Mouse (Mus musculus) ES-E14 (cell line): Measurements from ENCODE around the gene F12. TPM values are rescaled to one million over a fixed set of nuclear protein-coding genes. Genes with fewer than 3 reads are reported as not detected.

ENCODE experiments used
- DNase-seq: peaks from one replicate; pipeline ENCODE4 v3.0.0-alpha.2; 2013; ENCODE audit warnings: low read depth, low spot score
- H3K27ac ChIP-seq: 2 replicates; pipeline ENCODE4 v1.5.1; 2012; ENCODE audit warnings: low read depth, mild to moderate bottlenecking, low read length, moderate library complexity, mixed read lengths; ENCODE audit not compliant: poor library complexity, insufficient read depth, severe bottlenecking
- H3K36me3 ChIP-seq: 2 replicates; pipeline ENCODE4 v1.6.1; 2012; ENCODE audit warnings: mild to moderate bottlenecking, low read length, moderate library complexity, mixed read lengths; ENCODE audit not compliant: control insufficient read depth, poor library complexity, insufficient read depth, severe bottlenecking
- H3K4me1 ChIP-seq, 2 experiments: fragments of 150-350 bp in 1 of 2; sonication (generic) in 1 of 2; 2 replicates each; pipeline ENCODE4 v1.6.1; 2012; ENCODE audit warnings: low read length in 2 of 2, mild to moderate bottlenecking in 1 of 2, mixed read lengths in 1 of 2; ENCODE audit not compliant: control insufficient read depth in 2 of 2, insufficient read depth in 2 of 2, poor library complexity in 1 of 2
- H3K4me3 ChIP-seq, 2 experiments: fragments of 150-350 bp in 1 of 2; sonication (generic) in 1 of 2; 2 replicates each; pipeline ENCODE4 v1.5.1; 2012; ENCODE audit warnings: low read length in 2 of 2, low read depth in 1 of 2, mild to moderate bottlenecking in 1 of 2, mixed read lengths in 1 of 2; ENCODE audit not compliant: insufficient read depth in 1 of 2, poor library complexity in 1 of 2, severe bottlenecking in 1 of 2
- H3K9ac ChIP-seq: 2 replicates; pipeline ENCODE4 v1.6.1; 2012; ENCODE audit warnings: low read depth, mild to moderate bottlenecking, low read length, mixed read lengths; ENCODE audit not compliant: poor library complexity, insufficient read depth, severe bottlenecking
- H3K9me3 ChIP-seq: fragments of 150-350 bp; sonication (generic); 2 replicates; pipeline ENCODE4 v1.6.1; 2012; ENCODE audit warnings: low read depth, mild to moderate bottlenecking, low read length; ENCODE audit not compliant: control insufficient read depth, insufficient read depth
- CHD2 ChIP-seq: IDR thresholded peaks from 2 replicates; pipeline ENCODE4 v1.6.1; 2014; ENCODE audit warnings: mild to moderate bottlenecking, low read depth, low read length, inconsistent platforms
- HCFC1 ChIP-seq: IDR thresholded peaks from 2 replicates; pipeline ENCODE4 v1.6.1; 2012; ENCODE audit warnings: low read length, inconsistent platforms, borderline replicate concordance; ENCODE audit not compliant: insufficient read depth
- MAFK ChIP-seq: IDR thresholded peaks from 2 replicates; pipeline ENCODE4 v1.6.1; 2014; ENCODE audit warnings: mild to moderate bottlenecking, low read depth, low read length, inconsistent platforms; ENCODE audit not compliant: insufficient read depth
- ZC3H11A ChIP-seq: IDR thresholded peaks from 2 replicates; pipeline ENCODE4 v1.6.1; 2012; ENCODE audit warnings: low read depth, mild to moderate bottlenecking, inconsistent platforms, low read length, borderline replicate concordance
- ZNF384 ChIP-seq: IDR thresholded peaks from 2 replicates; pipeline ENCODE4 v1.6.1; 2012; ENCODE audit warnings: low read depth, low read length, inconsistent platforms
- in situ Hi-C, 2 experiments: fragments of 600-800 bp; cut with MboI; formaldehyde crosslinking; loops; one replicate each; pipeline ENCODE4 v1.15.1; 2025; ENCODE audit warnings: low sequenced_read_pairs in 2 of 2, inconsistent platforms in 1 of 2; ENCODE audit not compliant: unreplicated experiment in 2 of 2
- total RNA-seq: library from RNA; depleted of rRNA; stranded (reverse); fragments of 300-350 nt; gene quantifications from 2 replicates; pipeline ENCODE4 v1.2.3, GENCODE M21; 2012

F12 gene
- total RNA-seq, 1 experiment: not detected

DNA sequence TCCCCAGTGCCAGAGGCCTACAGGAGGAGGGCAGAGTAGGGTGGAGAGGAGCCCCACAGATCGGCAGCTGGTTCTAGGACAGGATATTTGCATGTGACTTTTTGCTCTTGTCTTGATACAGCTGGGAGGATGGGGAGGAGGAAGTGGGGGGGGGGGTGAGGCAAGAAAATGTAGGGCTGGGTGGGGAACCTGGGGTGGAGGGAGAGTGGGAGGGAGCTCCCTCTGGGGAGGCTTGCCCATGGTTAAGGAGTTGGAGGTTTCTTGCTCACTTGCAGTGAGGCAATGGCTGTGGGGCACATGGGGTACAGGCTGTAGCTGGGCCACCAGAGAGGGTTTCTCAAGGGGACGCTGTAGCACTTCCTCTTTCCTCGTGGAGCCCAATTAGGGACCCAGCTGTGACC is 20.9 kb upstream of the F12 start:
- H3K4me1 ChIP-seq: peaks cover 10 to 49% of the 10 kb centered on the region in 2 experiments
- no peak overlapping the region for H3K27ac ChIP-seq
- H3K9ac ChIP-seq: no peak overlapping the region; the same call in 1 of the 2 replicates
- H3K36me3 ChIP-seq: peaks cover 34% of the 10 kb centered on the region
- H3K4me3 ChIP-seq: peak overlapping the region in 1 of 2 experiments; percentile 4; a peak in 1 of 4 replicates
- H3K9me3 ChIP-seq: no peaks in the 10 kb centered on the region
- TF ChIP-seq ZNF384 (no peak), HCFC1 (no peak), ZC3H11A (no peak), MAFK (no peak), CHD2 (no peak)
- DNase-seq: no peak
- in situ Hi-C loops: no loop called here

DNA sequence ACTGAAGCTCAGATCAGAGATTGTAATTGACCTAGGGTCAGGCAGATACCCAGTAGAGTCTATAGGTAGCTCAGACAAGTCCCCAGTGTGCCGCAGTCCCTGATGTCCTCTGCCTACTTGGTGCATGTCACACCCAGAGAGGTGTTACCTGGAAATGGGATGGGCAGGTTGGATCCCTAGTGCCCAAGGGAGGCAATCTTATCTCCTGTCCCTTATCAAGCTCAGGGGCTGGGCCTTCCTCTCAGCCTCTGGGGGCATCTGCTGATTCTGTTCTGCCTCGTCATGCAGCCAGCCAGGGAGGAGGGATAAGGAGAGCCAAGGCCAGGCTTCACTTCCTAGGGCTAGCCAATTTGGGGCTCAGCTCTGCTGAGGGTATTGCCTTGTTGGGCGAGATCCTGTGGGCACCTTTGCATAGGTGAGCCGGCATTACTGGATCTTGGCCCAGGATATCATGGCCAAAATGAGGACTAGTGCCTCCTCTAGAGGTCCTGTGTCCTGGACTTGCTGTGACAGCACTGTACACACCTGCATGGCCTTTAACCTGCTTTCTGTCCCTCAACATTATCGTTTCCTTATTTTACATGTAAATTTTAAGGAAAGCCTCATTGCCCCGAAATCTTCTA is 20.0 kb upstream of the F12 start:
- in situ Hi-C loops: no loop called here
- H3K27ac ChIP-seq: no peak overlapping the region
- no peak for DNase-seq
- 0 out of 2 replicates have a peak overlapping the region, but pooled peaks have one; percentile 6 for H3K9ac ChIP-seq
- peak overlapping the region; percentile 90; a peak in 3 of 4 replicates for H3K4me3 ChIP-seq
- no peaks in the 10 kb centered on the region for H3K9me3 ChIP-seq
- TF ChIP-seq ZNF384 (no peak), MAFK (no peak), HCFC1 (no peak), CHD2 (no peak), ZC3H11A (no peak)
- H3K4me1 ChIP-seq: peaks cover 10 to 43% of the 10 kb centered on the region in 2 experiments
- peaks cover 24% of the 10 kb centered on the region for H3K36me3 ChIP-seq

DNA sequence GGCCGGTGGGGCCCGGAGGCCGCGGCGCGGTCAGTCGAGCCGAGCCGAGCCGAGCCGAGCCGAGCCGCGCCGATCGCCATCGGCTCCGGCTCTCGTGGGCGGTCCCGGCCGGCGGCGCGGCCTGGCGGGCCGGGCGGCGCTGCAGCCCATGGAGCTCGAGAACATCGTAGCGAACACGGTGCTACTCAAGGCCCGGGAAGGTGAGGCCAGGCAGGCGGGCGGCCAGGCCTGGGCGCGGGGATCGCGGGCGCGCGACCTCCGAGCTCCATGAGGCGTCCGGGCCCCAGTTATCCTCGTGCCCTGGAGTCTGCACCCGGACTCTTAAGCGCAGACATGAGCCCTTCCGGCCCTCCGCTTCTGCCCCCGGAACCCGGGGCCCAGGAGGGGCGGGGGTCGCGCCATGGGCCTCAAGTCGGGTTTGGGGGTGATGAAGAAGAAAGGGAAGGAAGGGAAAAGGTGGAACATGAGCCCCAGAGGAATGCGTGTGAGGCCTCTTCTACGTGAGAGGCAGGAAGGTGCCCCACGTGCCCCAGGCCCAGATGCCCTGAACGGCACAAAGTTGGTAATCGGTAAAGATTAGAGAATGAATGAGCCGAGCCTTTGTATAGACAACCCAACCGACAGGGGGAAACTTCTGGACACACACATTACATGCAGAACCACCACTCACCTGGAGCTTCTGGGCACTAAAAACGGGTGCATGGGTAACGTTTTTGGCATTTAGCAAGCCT is 18.9 kb upstream of the F12 start:
- peak overlapping the region; percentile 92 for H3K9ac ChIP-seq
- in situ Hi-C loops: no loop called here
- no peaks in the 10 kb centered on the region for H3K9me3 ChIP-seq
- H3K27ac ChIP-seq: peak overlapping the region; percentile 84; the same call in 1 of the 2 replicates
- TF ChIP-seq CHD2: no peak
- TF ChIP-seq ZNF384: no peak
- TF ChIP-seq ZC3H11A: no peak
- TF ChIP-seq MAFK: no peak
- 0 out of 2 replicates have a peak, but pooled peaks have one; percentile 4 for TF ChIP-seq HCFC1
- peaks cover 10 to 38% of the 10 kb centered on the region in 2 experiments for H3K4me1 ChIP-seq
- no peak for DNase-seq
- peaks cover 13% of the 10 kb centered on the region for H3K36me3 ChIP-seq
- peak overlapping the region; percentile 90 for H3K4me3 ChIP-seq

DNA sequence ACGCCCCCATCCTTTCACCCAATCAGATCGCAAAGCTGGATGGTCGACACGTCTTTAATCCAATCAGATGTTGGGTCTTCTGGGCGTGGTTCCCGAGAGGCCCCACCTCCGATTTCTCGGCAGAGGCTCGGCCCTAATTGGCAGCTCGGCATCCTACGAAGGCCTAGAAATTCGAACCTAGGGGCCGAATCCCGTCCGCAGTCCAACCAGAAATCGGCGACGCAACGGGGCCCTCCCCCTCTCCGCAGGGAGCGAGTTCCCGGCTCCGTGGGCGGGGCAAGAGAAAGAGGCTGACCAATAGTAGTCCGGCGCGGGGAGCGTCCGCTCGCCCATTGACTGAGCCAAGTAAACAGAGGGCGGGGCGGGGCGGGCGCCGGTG is 18.3 kb upstream of the F12 start, which contains the start of gene Grk6:
Grk6 (plus strand) TSS at position 136 of the 379 bp plus-strand sequence.
- H3K27ac ChIP-seq: peak within 1 kb of the TSS; percentile 99
- H3K9me3 ChIP-seq: no peaks in the 10 kb centered on the region
- H3K36me3 ChIP-seq: peaks cover 10% of the 10 kb centered on the region; the same call in 1 of the 2 replicates
- H3K9ac ChIP-seq: peak within 1 kb of the TSS; percentile 92
- peak; percentile 100 for DNase-seq
- in situ Hi-C loops: no loop called here
- H3K4me3 ChIP-seq: peak within 1 kb of the TSS; percentile 90
- TF ChIP-seq HCFC1 (no peak), MAFK (no peak), ZC3H11A (no peak), CHD2 (peak; percentile 86), ZNF384 (no peak)
- H3K4me1 ChIP-seq: peaks cover 10 to 36% of the 10 kb centered on the region in 2 experiments
